Mouse (Mus musculus): ENCODE data around the gene Rpl12.
"Not testable (repeated sequence)": the region's sequence is repeated elsewhere in the genome, so short reads cannot be mapped to it uniquely, and the experiment has no call there.

Rpl12 gene

DNA sequence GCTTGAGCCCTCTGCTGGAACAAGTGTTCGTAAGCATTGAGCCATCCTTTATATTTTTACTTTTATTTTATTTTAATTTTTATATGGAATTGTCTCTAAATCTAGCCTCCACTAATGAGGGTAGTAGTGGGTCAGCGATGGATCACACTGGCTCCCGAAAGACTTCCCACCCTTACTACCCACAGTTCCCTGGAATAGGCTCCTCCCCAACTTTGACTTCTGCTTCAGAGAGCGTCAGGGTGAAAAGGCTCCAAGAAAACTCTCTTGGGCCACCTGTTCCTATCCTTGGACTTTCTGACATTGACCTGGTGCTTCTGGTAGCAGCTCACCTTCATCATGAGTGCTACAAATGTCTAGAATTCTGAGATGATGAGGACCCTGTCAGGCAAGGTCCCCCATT is 21.3 kb downstream of the Rpl12 start:
- DNase-seq, result peak; percentile 94

DNA sequence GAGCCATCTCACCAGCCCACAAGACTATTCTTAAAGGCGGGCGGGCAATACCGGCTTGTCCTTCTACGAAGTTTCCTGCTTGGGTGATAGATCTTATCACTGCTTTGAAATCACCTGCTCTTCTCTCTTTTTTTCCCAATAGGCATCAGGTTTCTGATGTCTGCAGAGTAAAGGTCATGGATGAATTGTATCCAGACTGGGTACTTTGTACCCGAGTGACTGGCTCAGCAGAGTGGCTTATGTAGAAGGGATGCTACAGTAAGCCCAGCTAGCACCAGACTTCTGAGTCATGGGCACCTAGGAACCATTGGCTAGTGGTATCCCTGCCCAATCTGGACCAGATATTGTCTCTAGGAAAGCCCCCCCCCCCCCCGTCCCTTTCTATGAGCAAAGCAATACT is 22.3 kb downstream of the Rpl12 start:
- DNase-seq, result no peak

DNA sequence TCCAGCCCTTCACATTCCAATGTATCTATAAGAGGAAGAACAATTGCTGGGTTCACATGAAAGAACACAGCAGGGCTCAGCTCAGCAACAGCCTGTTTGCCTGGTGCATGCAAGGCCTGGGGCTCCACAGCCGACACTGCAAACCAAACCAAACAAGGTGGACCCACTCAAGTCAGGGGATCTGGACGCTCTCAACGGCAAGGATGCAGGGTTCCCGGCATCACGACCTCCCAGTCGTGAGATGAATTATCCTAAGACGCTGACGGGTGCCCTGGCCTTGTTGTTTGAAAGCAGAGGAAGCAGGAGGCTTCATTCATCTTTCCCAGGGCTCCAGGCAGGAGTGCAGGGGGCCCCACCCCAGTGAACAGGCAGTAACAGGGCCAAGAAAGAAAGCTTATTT is 24.5 kb downstream of the Rpl12 start:
- peak; percentile 87 for DNase-seq

DNA sequence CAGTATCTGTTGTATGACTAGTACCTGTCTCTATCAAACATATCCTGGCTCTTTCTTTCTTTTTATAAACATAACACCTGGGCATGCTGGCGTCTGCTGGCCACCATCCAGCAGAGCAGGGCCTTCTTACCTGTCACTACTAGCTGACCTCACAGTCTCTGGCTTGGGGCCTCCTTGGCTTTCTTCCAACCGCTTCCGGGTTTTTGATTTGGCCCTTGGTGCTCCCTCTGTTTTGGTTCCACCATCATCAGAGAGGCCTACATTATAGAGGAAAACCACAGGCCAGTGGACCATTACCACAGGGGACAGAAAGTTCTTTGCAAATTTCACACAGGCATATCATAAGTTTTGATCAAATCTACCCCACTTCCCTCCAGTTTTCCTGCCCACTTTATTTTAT is 28.0 kb downstream of the Rpl12 start:
- no peak for DNase-seq

DNA sequence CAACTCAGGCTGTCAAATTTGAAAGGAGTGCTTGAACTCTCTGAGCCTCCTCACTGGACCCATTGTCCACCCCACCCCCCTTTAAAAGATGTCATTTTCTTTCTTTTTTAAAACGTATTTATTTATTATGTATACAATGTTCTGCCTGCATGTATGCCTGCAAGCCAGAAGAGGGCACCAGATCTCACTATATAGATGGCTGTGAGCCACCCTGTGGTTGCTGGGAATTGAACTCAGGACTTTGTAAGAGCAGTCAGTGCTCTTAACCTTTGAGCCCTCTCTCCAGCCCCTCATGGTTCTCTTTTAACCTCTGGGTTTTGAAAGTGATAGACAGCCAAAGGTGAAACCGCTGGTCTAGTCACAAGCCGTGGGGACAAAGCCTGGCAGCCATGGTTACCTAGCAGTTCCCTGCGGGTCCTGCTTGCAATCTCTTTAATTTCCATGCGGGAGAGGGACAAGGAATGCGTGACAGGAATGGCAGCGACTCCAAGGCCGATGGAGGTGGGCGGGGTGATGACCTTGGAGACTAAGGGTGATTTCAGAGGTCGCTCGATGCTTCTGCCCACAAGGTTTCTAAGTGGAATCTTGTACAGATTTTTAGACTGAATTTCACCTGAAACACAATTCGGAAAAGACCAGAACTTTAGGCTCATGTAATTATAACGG is 28.9 kb downstream of the Rpl12 start:
- no peak for DNase-seq

DNA sequence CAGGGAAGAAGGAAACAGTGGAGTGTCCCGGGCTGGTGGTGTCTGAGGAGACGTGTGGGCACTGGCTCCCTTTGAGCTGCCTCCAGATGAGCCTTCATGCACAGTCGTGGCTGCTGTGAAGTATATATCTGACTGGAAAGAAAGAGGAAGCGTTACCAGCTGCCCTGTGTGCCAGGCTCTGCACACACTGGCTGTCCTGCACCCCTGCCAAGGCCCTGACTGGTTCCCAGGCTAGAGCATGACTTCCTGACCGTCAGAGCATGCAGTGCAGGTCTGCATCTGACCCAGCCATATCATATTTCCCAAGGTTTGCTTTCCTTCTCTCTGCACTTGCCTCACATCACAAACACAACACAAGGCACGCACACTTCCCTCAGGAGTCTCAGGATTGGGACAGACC is 30.8 kb downstream of the Rpl12 start:
- peak; percentile 96 for DNase-seq

DNA sequence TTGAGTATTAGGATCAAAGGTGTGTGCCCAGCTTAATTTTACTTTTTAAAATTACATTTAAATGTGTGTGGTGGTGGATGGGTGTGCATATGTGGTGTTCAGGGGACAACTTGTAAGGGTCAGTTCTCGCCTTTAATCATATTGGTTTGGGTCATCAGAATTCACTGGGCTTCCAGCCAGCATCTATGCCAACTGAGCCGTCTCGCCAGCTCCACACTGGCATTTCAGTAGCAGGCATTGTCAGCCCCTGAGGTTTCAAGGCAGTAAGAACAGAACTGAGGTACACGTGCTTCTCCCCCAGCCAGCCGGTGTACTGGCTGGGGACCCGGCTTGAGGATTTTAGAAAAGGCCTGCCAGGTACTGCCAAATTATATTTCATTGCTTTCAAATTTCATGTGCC is 35.7 kb downstream of the Rpl12 start:
- DNase-seq, result no peak

DNA sequence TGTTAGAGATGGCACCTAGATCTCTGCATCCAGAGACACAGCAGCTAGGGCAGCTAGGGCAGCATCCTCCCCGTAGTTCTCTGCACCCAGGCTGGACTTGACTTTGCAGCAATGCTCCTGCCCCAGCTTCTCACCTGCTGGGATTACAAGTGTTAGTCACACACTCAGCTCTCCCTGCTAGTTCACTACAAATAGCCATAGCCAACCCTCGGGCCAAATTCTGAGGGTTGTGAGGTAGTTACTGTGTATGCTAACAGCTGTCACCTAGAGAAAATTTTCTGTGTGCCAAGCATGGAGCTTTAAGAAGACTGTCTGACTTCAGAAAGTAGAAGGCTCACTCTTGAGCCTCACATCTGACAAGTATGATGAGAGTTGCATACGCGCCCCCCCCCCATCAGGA is 36.4 kb downstream of the Rpl12 start:
- DNase-seq, result no peak

DNA sequence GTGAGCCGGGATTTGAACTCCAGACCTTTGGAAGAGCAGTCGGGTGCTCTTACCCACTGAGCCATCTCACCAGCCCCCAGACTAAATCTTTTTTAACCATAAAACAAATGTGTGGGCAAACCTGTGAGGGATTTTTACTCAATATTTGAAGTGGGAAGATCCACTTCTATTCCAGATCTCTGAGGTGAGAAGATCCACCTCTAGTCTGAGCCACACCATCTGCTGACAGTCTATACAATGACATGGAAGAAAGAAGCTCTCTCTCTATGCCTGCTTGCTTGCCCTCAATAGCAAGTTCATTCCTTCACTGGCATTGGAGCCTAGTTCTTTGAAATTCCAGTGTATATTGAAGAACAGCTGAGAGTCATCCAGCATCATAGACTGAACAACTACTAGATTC is 38.4 kb downstream of the Rpl12 start:
- no peak for DNase-seq

DNA sequence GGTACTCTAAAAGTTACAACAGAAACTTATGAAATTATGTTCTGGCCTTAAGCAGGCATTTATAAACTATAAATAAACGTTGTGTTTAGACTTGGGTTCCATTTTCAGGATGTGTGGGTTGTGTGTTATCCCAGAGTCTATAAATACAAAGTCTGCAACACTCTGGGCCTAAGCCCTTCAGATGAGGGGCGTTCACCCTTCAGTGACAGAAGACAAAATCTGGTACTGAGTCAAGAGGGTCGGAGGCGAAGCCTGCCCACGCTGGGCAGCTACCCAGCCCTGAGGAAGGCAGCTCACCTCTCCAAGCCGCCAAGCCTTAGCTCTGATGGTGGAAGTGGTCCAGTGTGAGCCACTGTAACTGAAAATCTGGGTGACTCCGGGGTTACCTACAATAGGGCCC is 40.8 kb downstream of the Rpl12 start:
- no peak for DNase-seq

DNA sequence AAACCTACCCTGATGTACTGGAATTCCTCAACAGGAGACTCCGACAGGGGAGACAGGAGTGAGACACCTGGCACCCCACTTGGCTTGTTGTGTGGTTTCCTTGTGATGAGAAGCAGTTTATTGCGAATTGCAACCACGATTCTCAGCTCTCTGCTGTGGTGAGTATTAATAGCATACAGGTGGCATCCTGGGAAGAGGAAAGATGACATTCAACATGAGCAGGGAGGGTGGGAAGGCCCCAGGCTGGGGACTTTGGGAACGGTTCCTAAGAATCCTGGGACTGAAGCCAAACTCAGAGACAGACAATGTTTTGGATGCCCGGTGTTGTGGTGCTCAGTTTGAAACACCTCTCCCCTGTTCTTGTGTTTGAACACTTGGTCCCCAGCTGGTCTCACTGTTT is 43.7 kb downstream of the Rpl12 start:
- DNase-seq, result no peak

DNA sequence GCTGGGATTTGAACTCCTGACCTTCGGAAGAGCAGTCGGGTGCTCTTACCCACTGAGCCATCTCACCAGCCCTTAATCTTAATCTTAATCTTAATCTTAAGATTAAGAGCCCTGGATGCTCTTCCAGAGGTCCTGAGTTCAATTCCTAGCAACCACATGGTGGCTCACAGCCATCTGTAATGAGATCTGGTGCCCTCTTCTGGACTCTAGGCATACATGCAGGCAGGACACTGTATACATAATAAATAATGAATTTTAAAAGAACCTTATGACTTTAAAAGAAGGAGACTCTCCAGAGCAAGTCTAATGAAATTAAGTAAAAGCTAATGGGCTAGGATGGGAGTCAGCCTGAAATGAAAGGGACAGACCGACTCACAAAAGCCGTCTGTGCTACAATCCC is 47.7 kb downstream of the Rpl12 start:
- DNase-seq, result not testable (repeated sequence)

DNA sequence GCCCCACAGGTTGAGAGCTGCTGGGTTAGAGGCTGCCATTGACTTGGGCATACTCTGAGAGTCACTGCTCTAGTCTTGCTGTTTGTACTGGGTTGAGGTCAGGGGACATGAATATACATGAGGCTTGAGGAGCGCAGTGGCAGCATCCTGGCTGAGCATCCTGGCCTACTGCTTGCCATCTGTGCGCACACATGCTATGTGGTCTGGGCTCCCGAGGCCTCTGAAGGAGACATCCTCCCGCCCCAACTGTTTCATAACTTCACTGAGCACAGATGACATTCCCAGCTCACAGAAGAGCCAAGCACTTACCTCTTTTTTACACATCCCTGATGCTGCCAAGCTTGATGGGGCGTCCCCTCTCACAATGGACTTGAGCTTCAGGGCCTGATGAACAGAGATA is 53.5 kb downstream of the Rpl12 start:
- no peak for DNase-seq
